In genomic region chr9:95525376-95525775, GRCm38 (mm10) we compare ENCODE assay signal across 22 mouse cellular contexts. TPM values are rescaled to one million over a fixed set of nuclear protein-coding genes. Genes with fewer than 3 reads are reported as not detected.
"Had no signal": no experiment of that assay in that cellular context is flagged by ENCODE, and none has a peak within 500 bp of the region (broad histone marks: within the 10 kb centered on the region; RNA-seq: fewer than 3 reads in every experiment).

No protein-coding gene starts in this region.

- H3K4me2 ChIP-seq: heart, embryonic 11.5 days; heart, embryonic 12.5 days; heart, embryonic 13.5 days; heart, embryonic 15.5 days; hindbrain, embryonic 12.5 days; hindbrain, embryonic 13.5 days; hindbrain, embryonic 14.5 days; hindbrain, embryonic 15.5 days; intestine, embryonic 15.5 days; kidney, embryonic 15.5 days had no signal

- H3K9ac ChIP-seq: heart, embryonic 12.5 days; heart, embryonic 13.5 days; heart, embryonic 15.5 days; hindbrain, embryonic 12.5 days; hindbrain, embryonic 13.5 days; hindbrain, embryonic 14.5 days; hindbrain, embryonic 15.5 days; intestine, embryonic 15.5 days; kidney, embryonic 15.5 days had no signal

- H3K27ac ChIP-seq: heart, embryonic 10.5 days; heart, embryonic 13.5 days; heart, embryonic 15.5 days; hindbrain, embryonic 10.5 days; hindbrain, embryonic 12.5 days; hindbrain, embryonic 13.5 days; hindbrain, embryonic 14.5 days; hindbrain, embryonic 15.5 days; hindbrain, postnatal 0 days; intestine, embryonic 15.5 days; kidney, embryonic 15.5 days; kidney, postnatal 0 days; layer of hippocampus, adult 2 months had no signal

- DNase-seq: kidney, adult 18-20 months; kidney, adult 8-10 months; kidney, adult 9 months; layer of hippocampus, adult 9-11 months; layer of hippocampus, postnatal 36 days had no signal

- H3K27me3 ChIP-seq: heart, embryonic 12.5 days; heart, embryonic 13.5 days; heart, embryonic 15.5 days; hindbrain, embryonic 12.5 days; hindbrain, embryonic 13.5 days; hindbrain, embryonic 15.5 days; intestine, embryonic 15.5 days; kidney, embryonic 15.5 days had no signal

- H3K36me3 ChIP-seq: heart, embryonic 10.5 days; heart, embryonic 12.5 days; heart, embryonic 13.5 days; heart, embryonic 15.5 days; hindbrain, embryonic 10.5 days; hindbrain, embryonic 12.5 days; hindbrain, embryonic 13.5 days; hindbrain, embryonic 15.5 days; intestine, embryonic 15.5 days; kidney, embryonic 15.5 days had no signal

- H3K4me1 ChIP-seq: heart, embryonic 15.5 days; hindbrain, embryonic 10.5 days; hindbrain, embryonic 12.5 days; hindbrain, embryonic 13.5 days; hindbrain, embryonic 15.5 days; intestine, embryonic 15.5 days had no signal

- ATAC-seq: inflammation-experienced regulatory T-cells, adult 6 months; intestine, postnatal 0 days had no signal

- H3K9me3 ChIP-seq: heart, embryonic 10.5 days; heart, embryonic 12.5 days; heart, embryonic 13.5 days; heart, embryonic 15.5 days; hindbrain, embryonic 10.5 days; hindbrain, embryonic 12.5 days; hindbrain, embryonic 13.5 days; hindbrain, embryonic 15.5 days; intestine, embryonic 15.5 days; kidney, embryonic 15.5 days had no signal

- H3K4me3 ChIP-seq: heart, embryonic 10.5 days; heart, embryonic 12.5 days; heart, embryonic 13.5 days; heart, embryonic 15.5 days; hindbrain, embryonic 10.5 days; hindbrain, embryonic 12.5 days; hindbrain, embryonic 13.5 days; hindbrain, embryonic 15.5 days; intestine, embryonic 15.5 days; kidney, embryonic 15.5 days; layer of hippocampus, adult 2 months had no signal

RNA-seq across cellular contexts. Expression of gene Paqr9, which starts 34.1 kb away (rescaled TPM):
- polyA plus RNA-seq: inflammation-experienced regulatory T-cells, adult 6 months had no signal
